Mouse (Mus musculus): Measurements from ENCODE around the gene Pde4b.

Pde4b gene

DNA sequence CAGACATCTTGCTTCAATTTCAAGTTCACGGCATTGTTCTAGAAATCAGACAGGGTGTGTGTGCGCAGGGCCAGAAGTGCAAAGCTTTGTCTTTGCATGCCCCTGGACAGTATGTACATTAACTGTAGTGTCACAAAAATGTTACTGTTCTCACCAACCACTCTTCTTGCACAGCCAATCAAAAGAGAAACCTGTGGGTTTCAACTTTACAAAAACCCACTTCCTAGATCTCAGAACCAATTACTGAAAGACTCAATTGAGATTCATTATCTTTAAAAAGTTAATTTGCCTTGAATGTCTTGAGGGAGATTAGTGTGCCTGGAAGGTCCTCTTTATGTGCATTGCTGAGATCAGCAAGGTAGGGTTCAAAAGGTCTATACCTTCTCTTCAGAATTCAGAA is 431.0 kb downstream of the Pde4b start:
- in situ Hi-C loops (cut with MboI; ENCODE audit: unreplicated experiment in 2 of 2), result loop anchor here (10.0 to 25.0 kb wide), 4 partner anchors 1224 to 1334 kb away; no protein-coding TSS in a partner anchor

DNA sequence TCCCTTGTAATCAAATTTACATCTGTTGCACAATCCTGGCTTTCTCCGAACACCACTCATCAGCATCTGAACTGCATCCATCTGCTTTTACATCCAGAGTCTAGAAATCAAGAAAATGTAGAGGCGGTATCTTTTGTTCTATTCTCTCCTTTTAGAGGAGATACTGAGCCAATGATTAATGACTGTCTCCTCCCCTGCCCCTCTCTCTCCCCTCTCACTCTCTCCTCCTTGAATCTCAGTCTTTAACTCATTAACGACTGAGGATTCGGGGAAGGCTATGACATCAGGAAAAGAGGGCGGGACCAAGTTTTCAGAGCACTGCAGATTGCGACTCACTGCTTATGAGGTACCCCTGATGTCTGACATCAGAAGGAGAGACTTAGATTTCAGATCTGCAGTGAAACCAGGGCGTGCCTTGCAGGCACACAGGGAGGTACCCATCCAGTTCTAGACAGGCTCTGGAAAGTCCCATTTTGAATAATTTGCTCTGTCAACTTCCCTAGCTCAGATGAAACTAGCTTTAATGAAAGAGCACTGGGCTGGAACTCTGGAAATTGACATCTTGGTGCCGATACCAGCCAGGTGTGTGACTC is 433.4 kb downstream of the Pde4b start:
- in situ Hi-C loops (cut with MboI; ENCODE audit: unreplicated experiment in 2 of 2), result loop anchor here in 1 of 2 experiments (25.0 kb wide), 2 partner anchors 1233 to 1333 kb away; no protein-coding TSS in a partner anchor

DNA sequence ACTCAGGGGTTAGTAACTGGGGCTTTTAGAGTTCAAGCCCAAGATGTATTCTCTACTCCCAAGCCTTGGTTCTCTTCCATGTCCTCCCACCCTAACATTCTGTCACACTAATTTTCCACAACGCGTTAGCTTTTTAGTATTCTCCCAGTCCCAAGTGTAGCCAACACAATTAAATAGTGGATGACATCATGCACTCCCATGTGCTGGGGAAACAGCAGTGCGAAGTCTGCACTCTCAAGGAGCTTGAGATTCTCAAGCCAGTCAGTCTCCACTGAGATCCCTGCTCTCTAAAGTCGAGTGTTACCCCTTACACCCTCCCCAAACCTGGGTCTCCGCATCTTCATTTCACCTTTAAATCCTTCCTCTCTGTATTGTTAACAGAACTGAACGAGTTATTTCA is 434.1 kb downstream of the Pde4b start:
- in situ Hi-C loops (cut with MboI; ENCODE audit: unreplicated experiment in 2 of 2), result loop anchor here in 1 of 2 experiments (25.0 kb wide), 2 partner anchors 1234 to 1334 kb away; no protein-coding TSS in a partner anchor

DNA sequence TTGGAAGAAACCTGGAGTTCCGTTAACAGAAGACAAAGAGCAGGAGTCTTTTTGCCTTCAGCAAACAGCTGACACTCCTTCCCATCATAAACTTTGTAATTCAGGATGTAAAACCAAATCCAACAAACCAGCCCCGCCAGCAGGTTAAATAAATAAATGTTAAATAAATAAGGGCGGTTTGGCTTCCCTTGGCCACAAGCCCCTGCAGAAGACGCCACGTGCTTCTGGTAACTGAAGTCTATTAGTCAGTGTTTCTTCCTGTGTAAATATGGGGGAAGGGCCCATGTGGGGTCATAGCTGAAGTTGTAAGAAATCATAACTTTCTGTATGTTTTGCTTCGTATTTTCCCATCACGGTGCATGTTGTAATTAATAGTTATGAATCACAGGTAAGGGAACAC is 440.0 kb downstream of the Pde4b start:
- in situ Hi-C loops (cut with MboI; ENCODE audit: unreplicated experiment in 2 of 2), result no loop called here

DNA sequence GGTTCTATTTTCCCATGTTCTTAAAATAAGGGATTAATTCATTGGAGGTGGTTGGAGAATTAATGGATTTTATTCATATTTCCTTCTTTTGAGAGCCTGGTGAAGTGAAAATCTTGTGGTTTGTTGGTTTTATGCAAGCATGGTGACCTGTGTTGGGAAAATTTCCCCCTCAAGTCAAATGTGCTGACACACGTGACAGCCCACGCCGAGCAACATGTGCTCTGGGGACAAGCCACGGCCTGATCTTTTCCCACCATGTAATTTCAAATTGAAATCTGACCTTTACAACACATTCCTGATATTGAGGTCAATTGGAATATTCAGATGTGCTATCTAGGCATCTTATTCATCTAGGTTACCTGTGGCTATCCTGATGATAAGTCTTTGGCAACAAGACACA is 443.5 kb downstream of the Pde4b start:
- in situ Hi-C loops (cut with MboI; ENCODE audit: unreplicated experiment in 2 of 2), result no loop called here

DNA sequence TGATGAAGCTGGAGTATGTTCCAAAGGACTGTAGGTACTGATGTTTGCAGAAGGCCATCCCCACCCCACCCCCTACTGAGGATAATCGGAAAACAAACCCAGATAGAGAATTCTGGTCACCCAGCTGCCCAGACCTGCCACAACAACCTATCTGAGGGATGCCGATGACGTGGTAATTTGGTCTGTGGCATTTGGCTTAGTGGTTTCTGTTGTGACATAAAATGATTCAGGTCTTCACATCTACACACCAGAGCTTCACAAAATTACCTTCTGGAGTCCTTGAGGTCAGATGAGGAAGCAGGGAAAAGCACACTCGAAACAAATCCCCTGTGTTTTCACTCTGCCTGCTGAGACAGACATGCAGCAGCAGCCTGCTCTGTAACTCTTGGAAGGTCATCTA is 444.4 kb downstream of the Pde4b start:
- in situ Hi-C loops (cut with MboI; ENCODE audit: unreplicated experiment in 2 of 2), result no loop called here

DNA sequence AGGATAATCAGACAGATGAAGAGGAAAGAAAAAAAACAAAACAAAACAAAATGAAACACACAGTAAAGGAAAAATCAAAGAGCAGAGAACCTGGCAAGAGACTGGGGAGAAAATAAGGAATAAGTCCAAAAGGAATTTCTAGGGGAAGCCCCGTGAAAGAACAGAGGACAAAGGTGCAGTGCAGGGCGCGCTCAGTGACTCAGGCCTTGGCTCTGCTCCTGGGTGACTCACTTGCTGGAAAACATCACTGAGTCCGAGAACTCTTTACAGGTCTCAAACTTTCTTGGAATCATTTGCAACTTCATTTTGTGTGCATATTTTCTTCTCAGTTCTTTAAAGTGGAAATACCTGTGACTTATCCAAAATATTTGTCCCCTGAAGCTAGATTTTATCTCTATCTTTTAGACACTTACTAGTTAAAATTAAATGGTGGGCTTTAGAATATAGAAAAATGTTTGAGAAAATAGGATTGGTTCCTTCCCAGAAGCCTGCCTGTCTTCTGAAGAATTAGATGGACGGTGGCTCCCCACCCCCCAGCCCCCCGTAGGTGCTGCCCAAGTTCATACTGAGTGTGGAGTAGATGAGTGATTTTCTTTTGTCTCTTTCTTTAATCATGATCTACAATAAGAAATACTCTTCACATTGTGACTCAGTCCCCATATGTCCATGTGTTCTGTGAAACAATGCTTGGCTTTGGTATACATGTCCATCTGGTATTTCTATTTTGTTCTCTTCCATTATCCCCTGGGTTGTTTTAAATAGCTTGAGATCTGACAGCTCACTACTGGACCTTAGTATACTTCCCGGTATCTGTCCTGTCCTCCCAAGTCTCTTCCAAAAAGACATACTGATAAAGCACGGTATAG is 446.1 kb downstream of the Pde4b start:
- in situ Hi-C loops (cut with MboI; ENCODE audit: unreplicated experiment in 2 of 2), result no loop called here

DNA sequence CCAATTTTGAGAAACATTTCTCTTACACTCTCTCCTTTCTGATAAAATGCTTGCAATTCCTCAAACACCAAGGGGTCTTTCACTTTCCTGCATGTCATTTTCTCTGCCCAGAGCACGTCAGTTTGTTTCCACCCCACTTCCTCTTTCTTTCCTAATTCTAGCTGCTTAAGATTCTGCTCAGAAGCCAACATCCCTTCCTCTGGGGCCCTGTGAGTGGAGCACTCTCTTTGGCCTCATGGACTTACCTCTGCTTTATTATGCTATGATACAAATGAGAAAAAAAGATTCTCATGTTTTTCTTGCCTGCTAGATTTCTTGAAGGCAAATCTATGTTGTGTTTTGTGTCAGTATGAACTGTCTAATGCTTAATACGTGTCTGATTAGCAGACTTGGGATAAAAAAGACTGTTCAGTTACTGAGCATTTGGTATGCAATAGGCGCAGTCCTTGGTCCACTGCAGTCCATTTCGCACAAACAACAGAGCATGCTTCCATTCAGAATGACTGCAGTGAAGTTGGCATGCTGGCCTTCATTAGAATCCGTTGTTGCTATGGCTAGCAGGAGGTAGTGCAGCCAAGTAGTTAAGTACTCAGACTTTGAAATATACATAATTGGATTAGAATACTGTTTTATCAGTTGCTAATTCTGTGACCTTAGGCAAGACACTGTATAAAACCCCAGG is 446.8 kb downstream of the Pde4b start:
- in situ Hi-C loops (cut with MboI; ENCODE audit: unreplicated experiment in 2 of 2), result no loop called here

DNA sequence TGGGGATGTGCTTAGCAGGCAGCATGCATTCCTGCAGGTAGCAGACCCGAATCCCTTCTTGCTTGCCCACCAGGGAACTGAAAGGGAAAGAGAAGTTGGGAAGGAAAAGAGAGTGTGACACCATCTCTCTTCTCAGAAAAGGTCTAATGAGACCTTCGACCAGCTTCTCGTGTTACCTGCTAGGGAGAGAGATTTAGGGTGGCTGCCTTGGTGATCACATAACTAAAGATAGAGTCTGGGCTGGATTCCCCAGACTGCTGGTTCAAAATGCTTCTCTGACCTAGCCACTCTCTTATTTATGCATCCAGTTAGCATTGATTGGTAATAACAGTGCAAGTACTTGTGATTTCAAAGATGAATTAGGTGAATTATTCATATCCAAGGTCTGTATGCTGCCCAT is 448.5 kb downstream of the Pde4b start:
- in situ Hi-C loops (cut with MboI; ENCODE audit: unreplicated experiment in 2 of 2), result no loop called here

DNA sequence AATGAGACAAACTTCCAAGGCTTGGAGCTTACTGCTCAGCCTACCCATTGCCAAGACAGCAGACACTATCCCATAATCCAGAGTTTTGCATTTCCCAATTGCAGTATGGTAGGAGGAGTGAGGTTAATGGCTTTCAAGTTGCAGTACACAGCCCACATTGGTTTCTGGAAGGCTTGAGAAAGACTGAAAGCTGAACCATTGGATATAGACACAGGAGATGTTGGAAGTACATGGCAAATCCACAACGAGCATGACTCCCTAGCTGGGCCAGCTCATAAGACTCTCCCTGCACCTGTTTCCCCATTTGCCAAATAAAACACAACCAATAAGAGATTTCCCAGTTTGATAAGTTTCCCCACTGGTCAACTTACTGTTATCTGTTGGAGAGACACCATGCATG is 450.9 kb downstream of the Pde4b start:
- in situ Hi-C loops (cut with MboI; ENCODE audit: unreplicated experiment in 2 of 2), result no loop called here

DNA sequence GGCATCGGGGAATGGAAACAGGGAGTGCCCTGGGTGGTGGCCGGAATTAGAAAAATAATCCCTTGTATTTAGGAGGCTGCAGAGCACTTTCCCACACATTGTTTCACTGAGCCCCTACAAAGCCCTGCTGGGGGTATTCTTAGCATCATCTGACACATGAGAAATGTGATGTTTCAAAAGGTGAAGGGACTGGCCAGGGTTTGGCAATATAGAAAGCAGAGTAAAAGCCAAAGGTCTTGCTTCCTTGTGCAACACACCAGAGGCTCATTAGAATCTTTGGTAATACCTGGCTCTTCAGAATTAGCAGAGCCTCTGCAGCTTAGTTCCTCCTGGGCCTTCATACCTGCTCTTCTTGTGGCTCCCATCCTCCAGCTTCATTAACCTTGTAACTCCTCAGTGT is 451.4 kb downstream of the Pde4b start:
- in situ Hi-C loops (cut with MboI; ENCODE audit: unreplicated experiment in 2 of 2), result no loop called here

DNA sequence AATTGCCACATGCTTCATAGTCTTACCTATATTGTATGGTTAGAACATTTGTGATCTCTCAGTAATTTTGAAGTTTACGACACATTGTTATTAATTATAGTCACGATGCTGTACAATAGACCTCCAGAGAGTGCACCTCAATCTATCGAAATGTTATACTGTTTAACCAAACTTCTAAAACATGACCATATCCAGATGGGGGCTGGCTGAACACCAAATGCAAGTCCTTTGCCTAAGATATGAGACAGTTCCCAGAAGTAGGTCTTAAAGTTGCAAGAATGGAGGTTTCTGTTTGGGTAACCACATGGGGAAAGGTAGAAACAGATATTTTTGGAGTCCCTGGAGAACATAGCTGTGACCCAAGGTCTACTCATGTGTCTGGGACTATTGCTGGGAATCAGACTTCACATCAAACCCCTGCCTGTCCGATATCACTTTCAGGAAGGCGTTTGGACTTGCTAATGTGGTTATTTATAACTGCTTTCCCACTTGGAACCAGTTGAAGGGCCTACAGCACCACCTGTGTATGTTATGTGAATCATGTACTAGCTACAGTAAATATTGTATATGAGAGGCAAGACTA is 452.3 kb downstream of the Pde4b start:
- in situ Hi-C loops (cut with MboI; ENCODE audit: unreplicated experiment in 2 of 2), result no loop called here

DNA sequence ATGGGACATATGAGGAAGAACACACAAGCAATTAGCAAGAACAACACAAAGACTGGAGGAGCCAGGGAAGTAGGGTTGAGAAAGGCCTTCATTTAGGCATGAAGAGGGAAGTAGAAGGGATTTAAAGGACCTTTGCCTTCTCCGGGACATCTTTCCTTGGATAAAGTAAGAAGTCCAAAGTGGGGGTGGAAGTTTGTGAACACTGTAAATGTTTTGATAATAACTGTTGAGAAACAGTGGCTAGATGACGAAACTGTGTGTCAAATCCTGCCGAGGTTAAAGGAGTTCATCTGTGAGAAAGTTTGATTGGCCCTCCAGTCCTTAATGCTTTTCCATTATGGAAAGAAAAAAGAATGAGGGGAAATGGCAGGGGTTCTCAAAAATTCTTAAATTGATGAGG is 455.6 kb downstream of the Pde4b start:
- in situ Hi-C loops (cut with MboI; ENCODE audit: unreplicated experiment in 2 of 2), result no loop called here

DNA sequence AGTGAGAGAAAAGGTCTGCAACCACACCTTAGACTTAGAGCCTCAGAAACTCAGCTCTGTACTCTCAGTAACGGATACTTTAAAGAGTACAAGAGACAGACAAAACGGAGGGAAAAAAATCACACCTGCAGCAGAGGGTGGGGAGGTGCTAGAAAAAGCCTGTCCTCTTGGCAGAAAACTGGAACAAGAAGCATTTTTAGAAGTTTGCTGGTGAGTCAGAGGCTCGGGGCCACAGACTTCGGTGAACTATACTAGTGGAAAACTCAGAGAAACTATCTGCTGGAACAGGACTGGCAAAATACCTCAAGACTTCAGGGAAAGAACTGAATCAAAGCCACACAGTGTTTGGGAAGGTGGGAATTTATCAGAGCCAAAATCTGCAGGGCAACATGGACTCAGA is 457.9 kb downstream of the Pde4b start:
- in situ Hi-C loops (cut with MboI; ENCODE audit: unreplicated experiment in 2 of 2), result no loop called here

DNA sequence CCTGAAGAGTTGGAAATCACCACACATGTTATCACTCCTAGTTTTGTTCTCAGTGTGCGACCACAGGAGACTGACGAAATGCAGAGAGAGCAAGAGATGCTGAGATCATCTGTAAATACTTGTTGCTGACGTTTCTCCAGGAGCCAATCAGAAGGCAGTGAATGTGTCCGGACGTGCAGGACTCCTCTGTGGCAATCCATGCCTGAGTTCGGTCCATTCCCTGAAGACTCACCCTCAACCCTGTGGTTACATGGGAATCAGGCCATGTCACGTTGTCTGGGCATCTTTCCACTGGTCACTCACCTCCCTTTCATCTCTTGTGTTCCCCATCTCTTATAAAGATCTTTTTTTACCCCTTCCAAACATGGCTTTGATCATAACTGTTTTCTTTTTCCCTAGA is 468.2 kb downstream of the Pde4b start:
- in situ Hi-C loops (cut with MboI; ENCODE audit: unreplicated experiment in 2 of 2), result no loop called here

DNA sequence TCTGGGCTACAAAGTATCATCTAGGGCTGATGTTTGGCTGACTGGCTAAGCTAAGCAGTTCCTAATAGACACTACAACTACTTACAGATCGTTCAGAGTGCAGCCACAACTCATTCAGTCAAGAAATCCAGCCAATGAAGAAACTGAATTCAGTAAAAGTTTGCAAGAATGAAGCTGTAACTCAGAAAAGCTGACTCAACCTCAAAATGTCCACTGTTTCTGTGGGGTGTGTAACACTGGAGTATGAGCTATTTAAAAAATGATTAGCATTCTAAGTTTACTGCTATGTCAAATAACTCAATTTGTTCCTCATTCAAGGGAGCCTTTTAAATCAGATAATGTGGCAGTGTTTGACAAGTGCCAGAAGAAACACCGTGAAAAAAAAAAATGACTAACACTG is 469.7 kb downstream of the Pde4b start:
- in situ Hi-C loops (cut with MboI; ENCODE audit: unreplicated experiment in 2 of 2), result no loop called here

DNA sequence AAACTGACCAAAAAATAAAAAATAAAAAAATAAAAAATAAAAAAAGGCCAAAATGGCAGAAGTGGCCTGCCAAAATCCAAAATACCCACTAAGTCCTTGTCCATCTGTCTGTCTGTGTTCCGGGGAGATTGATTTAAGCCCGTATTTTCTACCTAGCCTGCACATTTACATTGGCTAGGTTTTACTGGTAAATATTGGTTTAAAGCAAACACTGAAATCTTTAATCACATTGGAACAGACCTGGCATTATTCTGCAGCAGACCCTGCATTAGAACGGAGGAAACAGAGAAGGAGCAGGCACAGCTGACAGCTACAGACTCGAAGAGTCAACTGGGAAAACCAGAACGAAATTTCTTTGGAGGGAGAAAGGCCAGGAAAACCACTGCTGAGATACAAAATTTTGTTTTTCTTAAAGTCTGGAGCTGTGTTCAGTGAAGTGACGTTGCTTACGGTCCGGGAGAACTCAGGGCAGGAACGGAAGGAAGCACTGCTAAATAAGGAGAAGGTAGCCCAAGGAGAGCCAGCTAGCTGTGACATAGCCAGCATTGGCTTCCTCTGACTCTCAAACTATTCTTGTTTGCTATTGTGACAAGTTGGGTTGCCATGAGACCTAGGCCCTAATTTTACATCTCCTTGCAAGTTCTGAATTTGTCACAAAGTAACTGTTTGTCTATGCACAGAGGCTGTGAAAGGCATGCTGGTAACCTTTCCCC is 470.3 kb downstream of the Pde4b start:
- in situ Hi-C loops (cut with MboI; ENCODE audit: unreplicated experiment in 2 of 2), result no loop called here

DNA sequence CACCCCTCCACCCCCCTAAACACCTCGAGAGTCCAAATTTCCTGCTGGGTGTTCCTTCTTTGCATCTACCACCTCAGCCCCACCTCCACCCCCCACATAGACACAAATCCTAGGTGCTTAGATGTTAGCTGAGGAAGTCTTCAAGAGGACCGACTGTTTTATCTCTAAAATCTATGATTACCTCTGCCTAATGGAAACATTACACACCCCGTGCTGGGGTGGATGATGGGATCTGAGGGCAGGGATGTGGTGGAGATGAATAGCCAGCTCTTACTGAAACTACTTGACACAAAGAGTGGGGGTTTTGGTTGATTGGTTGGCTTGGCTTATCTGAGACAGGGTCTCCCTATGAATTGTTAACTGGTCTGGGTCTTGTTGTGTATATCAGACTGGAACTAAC is 471.0 kb downstream of the Pde4b start:
- in situ Hi-C loops (cut with MboI; ENCODE audit: unreplicated experiment in 2 of 2), result no loop called here

DNA sequence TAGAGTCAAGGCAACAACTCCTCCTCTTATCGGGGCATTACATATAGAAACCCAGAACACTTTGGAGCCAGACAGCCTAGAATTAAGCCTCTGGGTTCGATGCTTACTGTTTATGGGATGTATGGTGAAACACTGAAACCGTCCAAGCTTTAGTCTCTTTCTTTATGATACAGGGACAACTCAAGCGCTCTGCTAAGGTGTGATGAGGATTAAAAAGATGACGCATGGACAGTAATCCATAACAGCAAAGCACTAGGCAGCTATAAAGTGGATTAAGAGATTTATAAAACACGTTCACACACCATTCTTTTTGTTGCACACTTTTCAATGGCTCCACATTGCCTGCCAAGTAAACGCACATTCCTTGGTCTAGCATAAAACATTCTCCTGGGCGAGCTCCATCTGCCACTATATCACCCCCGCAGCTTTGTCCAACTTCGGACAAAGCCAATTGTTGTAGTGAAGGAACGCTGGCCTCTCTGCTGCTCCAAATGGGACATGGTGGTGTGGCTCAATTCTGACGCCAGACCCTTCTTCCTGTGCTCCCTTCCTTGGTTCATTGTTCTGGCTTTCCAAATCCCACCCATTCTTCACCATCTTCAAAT is 473.4 kb downstream of the Pde4b start:
- in situ Hi-C loops (cut with MboI; ENCODE audit: unreplicated experiment in 2 of 2), result no loop called here

DNA sequence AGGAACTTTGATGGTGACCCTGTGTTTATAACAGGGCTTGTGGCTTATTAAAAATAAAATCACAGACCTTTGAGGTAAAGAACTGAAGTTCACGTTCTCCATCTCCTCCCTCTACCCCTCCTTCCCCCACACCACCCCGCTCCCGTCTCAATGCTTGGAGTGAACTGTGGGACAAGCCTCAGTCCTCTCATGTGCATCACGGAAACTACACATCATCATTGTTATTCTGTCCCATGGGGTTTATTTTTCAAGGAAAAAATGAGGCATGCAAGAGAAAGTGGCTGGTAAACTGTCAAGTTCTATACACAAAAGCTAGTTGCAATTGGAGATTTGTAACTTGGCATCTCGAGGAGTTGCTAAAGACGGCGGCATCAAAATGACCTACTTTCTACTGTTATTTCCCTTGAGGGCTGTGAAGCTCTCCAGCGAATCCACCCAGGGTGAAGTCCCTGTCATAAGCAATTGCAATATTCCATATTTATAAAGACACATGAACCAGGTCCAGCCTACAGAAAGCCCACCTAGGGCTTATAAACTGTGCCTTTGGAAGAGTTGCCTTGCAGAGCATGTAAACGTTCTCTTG is 476.0 kb downstream of the Pde4b start:
- in situ Hi-C loops (cut with MboI; ENCODE audit: unreplicated experiment in 2 of 2), result no loop called here
